Mouse (Mus musculus) midbrain, embryonic 14.5 days (tissue): Measurements from ENCODE around the gene Klc3. TPM values are rescaled to one million over a fixed set of nuclear protein-coding genes. Genes with fewer than 3 reads are reported as not detected.

Experiments used
- ATAC-seq: fragments of 200-750 bp; cut with Nextera tagmentation; 2 replicates; pipeline ENCODE4 v1.8.0; 2017; ENCODE audit warnings: moderate number of reproducible peaks, moderate library complexity; ENCODE audit not compliant: low FRiP score, low TSS enrichment
- DNase-seq: peaks from one replicate; pipeline ENCODE4 v3.0.0-alpha.2; 2015
- H3K27ac ChIP-seq: fragments of 300-500 bp; sonication (generic); replicated peaks from 2 replicates; pipeline ENCODE4 v1.5.1; 2014; ENCODE audit warnings: mild to moderate bottlenecking, low read depth, low read length, moderate library complexity
- H3K27me3 ChIP-seq: fragments of 300-500 bp; sonication (generic); 2 replicates; pipeline ENCODE4 v1.6.1; 2014; ENCODE audit warnings: low read length, control low read depth, mixed read lengths; ENCODE audit not compliant: control insufficient read depth, insufficient read depth
- H3K36me3 ChIP-seq: fragments of 300-500 bp; sonication (generic); 2 replicates; pipeline ENCODE4 v1.6.1; 2014; ENCODE audit warnings: low read length, control low read depth; ENCODE audit not compliant: control insufficient read depth, insufficient read depth
- H3K4me1 ChIP-seq: fragments of 300-500 bp; sonication (generic); 2 replicates; pipeline ENCODE4 v1.6.1; 2014; ENCODE audit warnings: mild to moderate bottlenecking, antibody characterized with exemption, low read length, control low read depth; ENCODE audit not compliant: control insufficient read depth, insufficient read depth
- H3K4me2 ChIP-seq: fragments of 300-500 bp; sonication (generic); 2 replicates; pipeline ENCODE4 v1.6.1; 2014; ENCODE audit warnings: mild to moderate bottlenecking, low read length, moderate library complexity
- H3K4me3 ChIP-seq: fragments of 300-500 bp; sonication (generic); replicated peaks from 2 replicates; pipeline ENCODE4 v1.5.1; 2014; ENCODE audit warnings: low read depth, low read length
- H3K9ac ChIP-seq: fragments of 300-500 bp; sonication (generic); replicated peaks from 2 replicates; pipeline ENCODE4 v1.6.1; 2014; ENCODE audit warnings: mild to moderate bottlenecking, low read length, moderate library complexity
- H3K9me3 ChIP-seq: fragments of 300-500 bp; sonication (generic); 2 replicates; pipeline ENCODE4 v1.6.1; 2016; ENCODE audit warnings: low read length, control low read depth, mixed read lengths; ENCODE audit not compliant: control insufficient read depth
- WGBS: fragments of 180-500 bp; shearing (Covaris S2); extraction: QIAGEN DNeasy Blood & Tissue Kit; methylation state at CpG from one replicate; pipeline ENCODE4 v1.1.7; 2014; 5-methylcytosine and 5-hydroxymethylcytosine counted together
- polyA plus RNA-seq: library from polyadenylated mRNA; unstranded; fragments of >200 nt; fragmentation: Nextera tagmentation; extraction: Ambion mirVana; gene quantifications from 2 replicates; pipeline ENCODE4 v1.2.1, GENCODE M21; 2014

Klc3 gene
- polyA plus RNA-seq, 1 experiment from 2014 or later: 0.36 TPM

GRCm38 (mm10) chr7:19376019-19376418, 27.9 kb downstream of the Klc3 start:
- H3K9ac ChIP-seq: no peak overlapping the region
- H3K36me3 ChIP-seq: no peaks in the 10 kb centered on the region
- H3K4me3 ChIP-seq: no peak overlapping the region
- no peak overlapping the region for H3K27ac ChIP-seq
- DNase-seq: no peak
- no peaks in the 10 kb centered on the region for H3K4me1 ChIP-seq
- H3K27me3 ChIP-seq: no peaks in the 10 kb centered on the region
- no peak for ATAC-seq
- 91% methylated on average over 4 of the region's 4 CpGs for WGBS
- no peaks in the 10 kb centered on the region for H3K9me3 ChIP-seq
- no peak overlapping the region for H3K4me2 ChIP-seq

DNA sequence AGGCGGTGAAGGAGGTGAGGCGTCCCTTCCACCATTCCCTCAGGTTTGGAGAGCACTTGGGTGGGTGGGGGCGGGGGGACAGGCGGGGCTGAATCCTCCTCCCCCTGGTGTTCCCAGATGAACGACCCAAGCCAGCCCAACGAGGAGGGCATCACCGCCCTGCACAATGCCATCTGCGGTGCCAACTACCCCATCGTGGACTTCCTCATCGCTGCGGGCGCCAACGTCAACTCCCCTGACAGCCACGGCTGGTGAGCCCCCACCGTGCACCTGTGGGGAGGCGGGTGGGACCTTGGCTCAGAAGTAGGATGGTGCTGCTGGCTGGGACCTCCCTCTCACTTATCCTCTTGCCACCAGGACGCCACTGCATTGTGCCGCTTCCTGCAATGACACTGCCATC, 28.5 kb downstream of the Klc3 start:
- no peaks in the 10 kb centered on the region for H3K36me3 ChIP-seq
- WGBS: 83% methylated on average over 18 of the region's 18 CpGs

GRCm38 (mm10) chr7:19373367-19373766, 30.5 kb downstream of the Klc3 start:
- no peak overlapping the region for H3K4me3 ChIP-seq

More for the DNA sequence above, 28.5 kb downstream of the Klc3 start:
- DNase-seq: no peak
- Histone ChIP-seq H3K4me3 (no peak overlapping the region), H3K27ac (no peak overlapping the region), H3K9me3 (no peaks in the 10 kb centered on the region), H3K27me3 (no peaks in the 10 kb centered on the region), H3K4me1 (no peaks in the 10 kb centered on the region), H3K4me2 (no peak overlapping the region), H3K9ac (no peak overlapping the region)
- ATAC-seq: no peak

GRCm38 (mm10) chr7:19369823-19370425, 34.0 kb downstream of the Klc3 start:
- H3K4me2 ChIP-seq: peak overlapping the region; percentile 69
- 10% methylated on average over 46 of the region's 46 CpGs for WGBS
- H3K27ac ChIP-seq: no peak overlapping the region
- H3K9ac ChIP-seq: peak overlapping the region; percentile 57
- DNase-seq (peak; percentile 88), ATAC-seq (peak; percentile 84)
- H3K27me3 ChIP-seq: no peaks in the 10 kb centered on the region
- peak overlapping the region; percentile 41 for H3K4me3 ChIP-seq
- H3K4me1 ChIP-seq: peaks cover 3% of the 10 kb centered on the region; the same call in 1 of the 2 replicates
- no peaks in the 10 kb centered on the region for H3K9me3 ChIP-seq
- no peaks in the 10 kb centered on the region for H3K36me3 ChIP-seq

More at GRCm38 (mm10) chr7:19373367-19373766, 30.5 kb downstream of the Klc3 start:
- WGBS: 84% methylated on average over 2 of the region's 2 CpGs
- DNase-seq: no peak
- Histone ChIP-seq H3K4me1 (peaks cover 3% of the 10 kb centered on the region; the same call in 1 of the 2 replicates), H3K36me3 (no peaks in the 10 kb centered on the region), H3K9ac (no peak overlapping the region), H3K27ac (no peak overlapping the region), H3K9me3 (no peaks in the 10 kb centered on the region), H3K27me3 (no peaks in the 10 kb centered on the region), H3K4me2 (no peak overlapping the region)
- no peak for ATAC-seq

- no peak overlapping the region for H3K9ac ChIP-seq
- no peak overlapping the region for H3K27ac ChIP-seq
- no peak for ATAC-seq
- H3K4me1 ChIP-seq: peaks cover 3% of the 10 kb centered on the region; the same call in 1 of the 2 replicates
- no peak overlapping the region for H3K4me2 ChIP-seq
- H3K9me3 ChIP-seq: no peaks in the 10 kb centered on the region
- 29% methylated on average over 16 of the region's 16 CpGs for WGBS
- H3K4me3 ChIP-seq: no peak overlapping the region
- H3K36me3 ChIP-seq: no peaks in the 10 kb centered on the region
- H3K27me3 ChIP-seq: no peaks in the 10 kb centered on the region
- DNase-seq: no peak
Observed at GRCm38 (mm10) chr7:19368380-19368779, 35.5 kb downstream of the Klc3 start.

DNA sequence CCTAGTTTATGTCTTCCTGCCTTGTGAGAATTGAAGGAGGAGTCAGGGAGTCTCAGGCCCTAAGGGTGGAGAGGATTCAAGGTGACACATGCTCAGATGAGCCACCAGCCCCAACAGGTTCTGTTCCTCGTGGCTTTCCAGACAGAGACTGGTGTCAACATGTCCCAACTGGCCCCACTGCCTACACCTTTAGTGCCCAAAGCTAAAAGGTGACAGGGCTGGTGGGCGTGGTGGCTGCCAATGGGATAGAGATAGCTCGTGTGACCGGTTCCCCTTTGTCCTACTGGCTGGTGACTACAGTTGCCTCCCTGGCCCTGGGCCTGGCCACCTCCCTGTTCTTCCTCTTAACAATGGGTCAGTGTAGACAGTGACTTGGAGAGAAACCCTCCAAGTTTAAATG, 38.5 kb downstream of the Klc3 start:
- no peak for ATAC-seq

GRCm38 (mm10) chr7:19363881-19364280, 40.0 kb downstream of the Klc3 start:
- Histone ChIP-seq H3K36me3 (no peaks in the 10 kb centered on the region), H3K4me3 (no peak overlapping the region), H3K4me1 (peaks cover 19% of the 10 kb centered on the region), H3K27me3 (0 out of 2 replicates have a peak, but pooled peaks cover 6% of the 10 kb centered on the region), H3K27ac (no peak overlapping the region), H3K9me3 (no peaks in the 10 kb centered on the region), H3K9ac (no peak overlapping the region), H3K4me2 (no peak overlapping the region)
- ATAC-seq: no peak
- WGBS: 4% methylated on average over 18 of the region's 18 CpGs
- peak; percentile 65 for DNase-seq

More for the DNA sequence above, 38.5 kb downstream of the Klc3 start:
- Histone ChIP-seq H3K4me1 (peaks cover 17% of the 10 kb centered on the region), H3K27ac (no peak overlapping the region), H3K9ac (no peak overlapping the region), H3K4me2 (no peak overlapping the region), H3K4me3 (no peak overlapping the region), H3K9me3 (no peaks in the 10 kb centered on the region), H3K36me3 (no peaks in the 10 kb centered on the region), H3K27me3 (0 out of 2 replicates have a peak, but pooled peaks cover 6% of the 10 kb centered on the region)
- 82% methylated on average over 4 of the region's 4 CpGs for WGBS
- no peak for DNase-seq

DNA sequence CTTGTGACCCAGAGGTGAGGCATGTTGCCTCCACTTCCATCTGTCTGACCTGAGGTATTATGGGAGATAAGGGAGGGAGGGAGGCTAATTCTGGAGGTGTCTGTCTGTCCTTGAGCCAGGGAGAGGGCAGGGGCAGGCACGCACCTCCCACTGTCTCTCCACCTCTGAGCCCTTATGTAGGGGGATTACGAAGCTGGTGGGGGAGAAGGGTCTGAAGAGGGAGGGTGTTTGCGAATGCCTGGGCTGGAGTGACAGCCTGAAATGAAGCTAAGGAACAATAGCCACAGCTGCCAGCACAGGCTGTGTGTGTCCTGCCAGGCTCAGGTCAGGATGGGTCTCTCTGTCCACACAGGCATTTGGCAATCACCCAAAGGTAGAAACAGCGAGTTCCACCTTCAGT, 41.6 kb downstream of the Klc3 start:
- no peak overlapping the region for H3K9ac ChIP-seq
- H3K27me3 ChIP-seq: 0 out of 2 replicates have a peak, but pooled peaks cover 6% of the 10 kb centered on the region
- WGBS: 16% methylated on average over 4 of the region's 4 CpGs
- DNase-seq: no peak
- H3K4me3 ChIP-seq: no peak overlapping the region
- H3K36me3 ChIP-seq: peaks cover 3% of the 10 kb centered on the region
- H3K4me1 ChIP-seq: peaks cover 26% of the 10 kb centered on the region
- no peak overlapping the region for H3K27ac ChIP-seq
- no peak for ATAC-seq
- H3K9me3 ChIP-seq: no peaks in the 10 kb centered on the region
- H3K4me2 ChIP-seq: peak overlapping the region; percentile 97

DNA sequence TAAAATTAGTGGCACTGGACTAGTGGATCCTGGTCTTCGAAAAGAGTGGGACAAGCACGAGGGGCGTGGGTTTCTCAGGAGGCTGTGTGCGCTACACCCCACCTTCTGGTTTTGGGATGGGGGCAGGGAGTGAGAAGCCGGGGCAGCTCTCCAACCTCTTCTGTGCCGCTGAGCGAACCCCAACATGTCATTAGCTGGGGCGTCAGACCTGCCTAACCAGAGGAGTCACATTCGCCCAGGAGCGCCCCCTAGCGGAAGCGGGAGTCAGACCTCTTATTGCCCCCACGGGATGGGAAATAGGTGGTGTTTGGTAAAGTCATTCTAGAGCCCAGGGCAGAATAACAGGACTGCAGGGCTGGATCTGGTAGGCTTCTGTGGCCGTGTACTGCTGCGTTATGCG, 42.2 kb downstream of the Klc3 start:
- no peak overlapping the region for H3K27ac ChIP-seq
- peaks cover 8% of the 10 kb centered on the region for H3K36me3 ChIP-seq
- DNase-seq: peak; percentile 69
- H3K4me3 ChIP-seq: peak overlapping the region; percentile 70
- H3K4me1 ChIP-seq: peaks cover 26% of the 10 kb centered on the region
- 13% methylated on average over 16 of the region's 16 CpGs for WGBS
- H3K9me3 ChIP-seq: no peaks in the 10 kb centered on the region
- H3K4me2 ChIP-seq: peak overlapping the region; percentile 97
- 0 out of 2 replicates have a peak, but pooled peaks cover 6% of the 10 kb centered on the region for H3K27me3 ChIP-seq
- no peak for ATAC-seq
- H3K9ac ChIP-seq: no peak overlapping the region
